Mouse (Mus musculus): ENCODE data around the gene Cops7b.

DNA sequence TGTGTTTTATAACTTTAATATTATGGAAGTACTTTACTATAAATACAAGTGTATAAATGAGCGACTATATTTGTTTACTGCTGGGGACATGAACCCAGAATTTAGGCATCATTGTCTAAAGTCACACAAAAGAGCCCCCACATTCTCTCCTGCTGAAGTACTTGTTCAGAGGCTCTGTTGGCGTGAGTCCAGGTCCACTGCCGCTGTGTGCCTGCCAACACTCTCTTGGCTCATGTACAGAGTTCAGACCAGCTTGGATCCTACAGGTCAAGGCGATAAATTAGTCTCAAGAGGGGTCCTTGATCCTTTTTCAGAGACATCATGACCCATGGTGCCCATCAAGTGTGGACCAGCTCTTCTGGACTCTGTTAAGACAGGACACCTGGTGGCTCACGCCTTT, 74.4 kb downstream of the Cops7b start:
- TF ChIP-seq POLR2A (IDR thresholded peaks at IDR 0.05; ENCODE audit: extremely low read depth, insufficient read depth, low read length) (no peak), CTCF (IDR thresholded peaks at IDR 0.05; ENCODE audit: low read depth, low read length) (no peak)
